Mouse (Mus musculus) megakaryocyte-erythroid progenitor cell, adult 5 weeks (primary cell): ENCODE results near the gene Gm17720. TPM values are rescaled to one million over a fixed set of nuclear protein-coding genes. Genes with fewer than 3 reads are reported as not detected.

ENCODE experiments used
- polyA plus RNA-seq: library from polyadenylated mRNA; stranded (reverse); fragments of >175 nt; gene quantifications from 2 replicates; pipeline ENCODE4 v1.2.3, GENCODE M21; 2012

Gene Gm17720
- polyA plus RNA-seq = not detected in 2 replicates

GRCm38 (mm10) chr8:110102653-110103052, at the start of gene Gm17720:
Gene Gm17720, minus strand, starts transcription at chr8:110102753.

GRCm38 (mm10) chr8:110100907-110101306, 1.6 kb downstream of the Gm17720 start, which contains the start of gene Gm21964:
Gene Gm21964, plus strand, starts transcription at chr8:110101207.

DNA sequence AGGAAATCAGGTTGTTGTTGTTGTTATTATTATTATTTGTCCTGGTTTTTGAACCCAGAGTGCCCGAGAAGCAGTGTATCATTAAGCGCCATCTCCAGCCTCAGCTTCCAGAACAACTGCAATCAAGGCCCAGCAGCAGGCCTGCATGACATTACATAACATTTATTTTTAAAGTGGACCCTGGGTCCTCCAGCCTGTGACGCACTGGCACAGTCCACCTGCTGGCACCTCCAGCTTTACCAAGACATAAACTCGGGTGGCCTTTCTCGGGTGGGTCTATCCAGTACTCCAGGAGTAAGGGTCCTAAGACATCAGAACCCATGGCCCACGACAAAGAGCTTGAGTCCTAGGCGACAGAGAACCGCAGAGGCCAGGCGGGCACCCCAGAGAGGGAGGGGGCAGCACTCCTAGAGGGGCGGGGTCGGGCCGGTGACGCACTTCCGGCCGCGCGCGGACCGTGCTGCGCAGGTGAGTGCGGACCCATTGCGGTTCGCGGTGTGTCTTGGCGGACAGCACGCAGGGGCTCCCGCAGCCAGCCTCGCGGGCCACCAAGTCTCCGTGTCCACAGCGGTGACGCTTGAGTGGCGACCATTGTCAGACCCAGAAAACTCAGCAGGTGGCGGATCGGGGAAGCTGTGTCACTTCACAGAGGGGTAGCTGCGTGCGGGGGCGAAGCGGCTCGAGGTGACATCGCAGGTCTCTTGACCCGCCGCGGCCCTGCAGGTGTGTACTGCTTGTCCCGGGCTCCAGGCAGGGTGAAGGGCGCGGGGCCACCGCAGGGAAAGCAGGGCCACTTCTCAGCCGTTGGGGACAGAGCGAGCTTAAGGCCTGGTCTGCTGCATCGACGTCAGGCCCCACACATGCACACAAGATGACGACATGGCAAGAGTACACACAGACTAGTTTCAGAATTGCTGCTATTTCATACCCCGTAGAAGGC, 23.0 kb downstream of the Gm17720 start, which contains the start of gene Zfp612:
Gene Zfp612, plus strand, starts transcription at position 465 of the 940 bp plus-strand sequence.

DNA sequence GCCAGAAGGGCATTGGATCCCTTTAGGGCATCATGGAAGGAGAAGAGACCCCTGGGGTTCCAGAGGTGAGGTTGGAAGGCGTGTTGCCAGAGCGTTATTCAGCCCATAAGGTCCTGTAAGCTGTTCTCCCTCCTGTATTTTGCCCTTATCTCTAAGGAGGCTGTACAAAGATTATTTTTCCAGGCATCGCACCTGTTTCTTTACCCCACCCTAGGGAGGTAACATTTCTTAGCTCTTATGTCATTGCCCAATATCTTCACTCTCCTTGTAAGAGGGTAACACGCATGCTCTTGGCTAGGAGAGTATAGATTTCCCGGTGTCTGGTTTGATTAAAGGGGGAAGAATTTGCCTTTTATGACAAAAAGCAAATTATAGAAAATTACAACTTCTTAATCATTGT, 62.9 kb downstream of the Gm17720 start, which contains the start of gene Chst4:
Gene Chst4, minus strand, starts transcription at position 82 of the 400 bp plus-strand sequence.

Other genes starting within 250 kb of the Gm17720 start
- gene Phlpp2, start 234.2 kb downstream of the Gm17720 start, polyA plus RNA-seq = 3.8 and 4.2 TPM in 2 replicates
- 0.06 TPM in 1 of 2 replicates, not detected in the other for gene Marveld3, start 140.6 kb downstream of the Gm17720 start, polyA plus RNA-seq
- not detected in 2 replicates for gene Tat, start 112.3 kb downstream of the Gm17720 start, polyA plus RNA-seq
- not detected in 2 replicates for gene Chst4, start 63.0 kb downstream of the Gm17720 start, polyA plus RNA-seq
- gene Zfp612, start 23.0 kb downstream of the Gm17720 start, polyA plus RNA-seq = not detected in 2 replicates
- gene Gm21964, start 1.5 kb downstream of the Gm17720 start, polyA plus RNA-seq = not detected in 2 replicates
- gene Calb2, start 65.5 kb upstream of the Gm17720 start, polyA plus RNA-seq = not detected in 2 replicates
- 0.82 and 1.1 TPM in 2 replicates for gene Cmtr2, start 112.9 kb upstream of the Gm17720 start, polyA plus RNA-seq
- 0.01 TPM in 1 of 2 replicates, not detected in the other for gene Hydin, start 164.2 kb upstream of the Gm17720 start, polyA plus RNA-seq